12 mouse cellular contexts compared by ENCODE assay signal in genomic region chr13:115977890-115978203, GRCm38 (mm10).
"Had no signal": no experiment of that assay in that cellular context is flagged by ENCODE, and none has a peak within 500 bp of the region (broad histone marks: within the 10 kb centered on the region; RNA-seq: fewer than 3 reads in every experiment).

No protein-coding gene starts in this region.

- H3K36me3 ChIP-seq: kidney, embryonic 15.5 days; limb, embryonic 13.5 days had no signal

- H3K4me1 ChIP-seq: kidney, embryonic 15.5 days; limb, embryonic 13.5 days had no signal

- H3K27me3 ChIP-seq: kidney, embryonic 15.5 days; limb, embryonic 13.5 days had no signal

- DNase-seq: kidney, adult 18-20 months; kidney, postnatal 14 days; left cerebral cortex, postnatal 4 days; lung, adult 18-20 months; lung, postnatal 4 days; spleen, adult 18-20 months; thymus, adult 18-20 months; thymus, postnatal 14 days had no signal

- H3K9ac ChIP-seq: kidney, embryonic 15.5 days; limb, embryonic 13.5 days; liver, embryonic 14.5 days had no signal

- H3K27ac ChIP-seq: kidney, embryonic 15.5 days; limb, embryonic 13.5 days; liver, embryonic 14.5 days had no signal

- H3K4me3 ChIP-seq: kidney, embryonic 15.5 days; limb, embryonic 13.5 days; myocyte had no signal

- H3K4me2 ChIP-seq: kidney, embryonic 15.5 days; limb, embryonic 13.5 days had no signal

- H3K9me3 ChIP-seq: kidney, embryonic 15.5 days; limb, embryonic 13.5 days had no signal
